In genomic region chr2:154459851-154460250, GRCm38 (mm10) we compare ENCODE assay signal across 7 mouse cellular contexts. TPM values are rescaled to one million over a fixed set of nuclear protein-coding genes. Genes with fewer than 3 reads are reported as not detected.
A peak's percentile ranks its signal among the peaks of the same experiment; 100 is the strongest.
DNase-seq lines count a peak whose midpoint lies in the region; ATAC-seq and TF ChIP-seq lines count a peak whose summit lies in the region.

No protein-coding gene starts in this region.

- H3K4me3 ChIP-seq in forebrain, embryonic 16.5 days (replicated peaks; ENCODE audit: low read length), result no peak overlapping the region
- no peak overlapping the region for H3K4me3 ChIP-seq in hindbrain, embryonic 10.5 days
- H3K4me3 ChIP-seq in layer of hippocampus, adult 2 months, result peak overlapping the region; percentile 4; the same call in 1 of the 2 replicates
- H3K4me3 ChIP-seq in midbrain, embryonic 13.5 days (replicated peaks), result no peak overlapping the region

- DNase-seq in adipocyte (ENCODE audit: low spot score), result peak; percentile 63
- peak; percentile 71 for DNase-seq in cerebellum, adult 11 months
- peak; percentile 48 for DNase-seq in hindbrain, embryonic 10.5 days (ENCODE audit: low spot score)
- peak; percentile 72 for DNase-seq in layer of hippocampus, adult 2 months (ENCODE audit: low spot score in 2 of 2)
- peak; percentile 42 for DNase-seq in yolk sac, embryonic 10.5 days (ENCODE audit: low spot score)

- WGBS in forebrain, embryonic 16.5 days, result 20% methylated on average over 4 of the region's 4 CpGs
- WGBS in hindbrain, embryonic 10.5 days, result 41% methylated on average over 4 of the region's 4 CpGs
- WGBS in midbrain, embryonic 13.5 days, result 32% methylated on average over 4 of the region's 4 CpGs

- peak; percentile 91 for ATAC-seq in forebrain, embryonic 16.5 days
- peak; percentile 66 for ATAC-seq in midbrain, embryonic 13.5 days

- H3K27ac ChIP-seq in forebrain, embryonic 16.5 days (ENCODE audit: low read length), result peak overlapping the region; percentile 75
- H3K27ac ChIP-seq in hindbrain, embryonic 10.5 days, result peak overlapping the region; percentile 56
- H3K27ac ChIP-seq in layer of hippocampus, adult 2 months, result peak overlapping the region; percentile 62
- H3K27ac ChIP-seq in midbrain, embryonic 13.5 days, result peak overlapping the region; percentile 60

- no peaks in the 10 kb centered on the region for H3K36me3 ChIP-seq in forebrain, embryonic 16.5 days (ENCODE audit: control insufficient read depth, insufficient read depth)
- H3K36me3 ChIP-seq in hindbrain, embryonic 10.5 days, result peaks cover 27% of the 10 kb centered on the region
- no peaks in the 10 kb centered on the region for H3K36me3 ChIP-seq in midbrain, embryonic 13.5 days

- H3K4me2 ChIP-seq in forebrain, embryonic 16.5 days (ENCODE audit: low read length), result peak overlapping the region; percentile 19; the same call in 1 of the 2 replicates
- 0 out of 2 replicates have a peak overlapping the region, but pooled peaks have one; percentile 17 for H3K4me2 ChIP-seq in midbrain, embryonic 13.5 days (replicated peaks)

- no peaks in the 10 kb centered on the region for H3K9me3 ChIP-seq in forebrain, embryonic 16.5 days (ENCODE audit: control insufficient read depth, low read length)
- H3K9me3 ChIP-seq in hindbrain, embryonic 10.5 days, result no peaks in the 10 kb centered on the region
- no peaks in the 10 kb centered on the region for H3K9me3 ChIP-seq in midbrain, embryonic 13.5 days

- peaks cover 24% of the 10 kb centered on the region for H3K4me1 ChIP-seq in forebrain, embryonic 16.5 days (replicated peaks; ENCODE audit: control insufficient read depth, insufficient read depth, low read length)
- peaks cover 23% of the 10 kb centered on the region for H3K4me1 ChIP-seq in hindbrain, embryonic 10.5 days (replicated peaks)
- H3K4me1 ChIP-seq in midbrain, embryonic 13.5 days (replicated peaks), result peaks cover 26% of the 10 kb centered on the region

- no peak overlapping the region for H3K9ac ChIP-seq in forebrain, embryonic 16.5 days (replicated peaks; ENCODE audit: low read depth, low read length)
- H3K9ac ChIP-seq in midbrain, embryonic 13.5 days (replicated peaks), result no peak overlapping the region

- TF ChIP-seq CTCF in layer of hippocampus, adult 2 months (conservative IDR thresholded peaks at IDR 0.05), result no peak

- H3K27me3 ChIP-seq in forebrain, embryonic 16.5 days (replicated peaks; ENCODE audit: control insufficient read depth, insufficient read depth, low read length), result no peaks in the 10 kb centered on the region
- no peaks in the 10 kb centered on the region for H3K27me3 ChIP-seq in hindbrain, embryonic 10.5 days (ENCODE audit: insufficient read depth, poor library complexity, severe bottlenecking)
- no peaks in the 10 kb centered on the region for H3K27me3 ChIP-seq in midbrain, embryonic 13.5 days

RNA-seq across cellular contexts. Expression of gene Cbfa2t2, which starts 23.6 kb away (rescaled TPM):
- polyA plus RNA-seq in forebrain, embryonic 16.5 days (2015; fragmentation: Nextera tagmentation; extraction: Ambion mirVana), result 73.3 and 83.6 TPM in 2 replicates
- 79.1 and 84.9 TPM in 2 replicates for polyA plus RNA-seq in hindbrain, embryonic 10.5 days (2016; fragmentation: Nextera tagmentation; extraction: Ambion mirVana)
- total RNA-seq in layer of hippocampus, adult 2 months (2021), result 10 to 100 TPM; 55.1 to 55.8 TPM
- 71.6 and 83.1 TPM in 2 replicates for polyA plus RNA-seq in midbrain, embryonic 13.5 days (2015; fragmentation: Nextera tagmentation; extraction: Ambion mirVana)

RNA-seq across cellular contexts. Expression of gene Snta1, which starts 52.0 kb away (rescaled TPM):
- polyA plus RNA-seq in forebrain, embryonic 16.5 days (2015; fragmentation: Nextera tagmentation; extraction: Ambion mirVana), result 10.0 and 10.4 TPM in 2 replicates
- polyA plus RNA-seq in hindbrain, embryonic 10.5 days (2016; fragmentation: Nextera tagmentation; extraction: Ambion mirVana), result 5.3 and 7.9 TPM in 2 replicates
- 10 to 100 TPM; 46.2 to 46.9 TPM for total RNA-seq in layer of hippocampus, adult 2 months (2021)
- 4.8 and 5.9 TPM in 2 replicates for polyA plus RNA-seq in midbrain, embryonic 13.5 days (2015; fragmentation: Nextera tagmentation; extraction: Ambion mirVana)
